Mouse (Mus musculus) kidney, embryonic 14.5 days (tissue): ENCODE results near the gene Skp2. TPM values are rescaled to one million over a fixed set of nuclear protein-coding genes. Genes with fewer than 3 reads are reported as not detected.

Source experiments
- ATAC-seq: fragments of 200-750 bp; cut with Nextera tagmentation; 2 replicates; pipeline ENCODE4 v1.8.0; 2017; ENCODE audit warnings: moderate number of reproducible peaks, mild to moderate bottlenecking, moderate TSS enrichment, moderate library complexity; ENCODE audit not compliant: low FRiP score, low TSS enrichment
- H3K27ac ChIP-seq: fragments of 300-500 bp; sonication (generic); 2 replicates; pipeline ENCODE4 v1.5.1; 2014; ENCODE audit warnings: low read depth, mild to moderate bottlenecking, low read length, moderate library complexity, mixed read lengths
- H3K27me3 ChIP-seq: fragments of 300-500 bp; sonication (generic); 2 replicates; pipeline ENCODE4 v1.6.1; 2014; ENCODE audit warnings: mild to moderate bottlenecking, low read length; ENCODE audit not compliant: control insufficient read depth, insufficient read depth
- H3K36me3 ChIP-seq: fragments of 300-500 bp; sonication (generic); 2 replicates; pipeline ENCODE4 v1.6.1; 2014; ENCODE audit warnings: low read length, mixed read lengths; ENCODE audit not compliant: control insufficient read depth, insufficient read depth
- H3K4me1 ChIP-seq: fragments of 300-500 bp; sonication (generic); 2 replicates; pipeline ENCODE4 v1.6.1; 2014; ENCODE audit warnings: low read length, mixed read lengths; ENCODE audit not compliant: control insufficient read depth, insufficient read depth
- H3K4me2 ChIP-seq: fragments of 300-500 bp; sonication (generic); replicated peaks from 2 replicates; pipeline ENCODE4 v1.6.1; 2014; ENCODE audit warnings: low read depth, mild to moderate bottlenecking, low read length
- H3K4me3 ChIP-seq: fragments of 300-500 bp; sonication (generic); 2 replicates; pipeline ENCODE4 v1.5.1; 2014; ENCODE audit warnings: mild to moderate bottlenecking, low read length
- H3K9ac ChIP-seq: fragments of 300-500 bp; sonication (generic); 2 replicates; pipeline ENCODE4 v1.6.1; 2014; ENCODE audit warnings: low read depth, mild to moderate bottlenecking, low read length, moderate library complexity
- H3K9me3 ChIP-seq: fragments of 300-500 bp; sonication (generic); 2 replicates; pipeline ENCODE4 v1.6.1; 2016; ENCODE audit warnings: low read length; ENCODE audit not compliant: control insufficient read depth
- WGBS: fragments of 180-500 bp; shearing (Covaris S2); extraction: QIAGEN DNeasy Blood & Tissue Kit; methylation state at CpG from one replicate; pipeline ENCODE4 v1.1.7; 2014; 5-methylcytosine and 5-hydroxymethylcytosine counted together
- polyA plus RNA-seq: library from polyadenylated mRNA; unstranded; fragments of >200 nt; fragmentation: Nextera tagmentation; extraction: Ambion mirVana; gene quantifications from 2 replicates; pipeline ENCODE4 v1.2.1, GENCODE M21; 2014

Skp2 gene
- polyA plus RNA-seq, 1 experiment from 2014 or later = 104 TPM

DNA sequence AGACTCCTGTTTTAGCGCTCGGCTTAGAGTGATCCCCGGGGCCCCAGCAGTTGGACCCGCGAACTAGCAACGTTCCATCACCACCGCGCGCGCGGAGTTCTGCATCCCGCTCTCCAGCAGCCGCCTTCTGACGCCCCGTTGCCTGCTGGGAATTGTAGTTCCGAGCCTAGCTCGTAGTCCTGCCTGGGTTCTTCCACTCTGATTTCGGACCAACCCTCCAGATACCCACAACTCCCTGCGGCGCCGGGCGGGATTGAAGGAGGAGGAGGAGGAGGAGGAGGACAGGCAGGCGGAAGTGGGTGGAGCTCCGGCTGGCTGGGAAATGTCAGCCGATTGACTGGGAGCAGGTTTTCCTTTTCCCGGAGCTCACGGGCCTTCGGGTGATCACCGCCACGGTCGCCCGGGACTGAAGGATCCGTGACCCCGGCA is 15.0 kb downstream of the Skp2 start, which contains the start of gene Lmbrd2:
Gene Lmbrd2 (plus strand): TSS at position 299 of the 429 bp plus-strand sequence.
- Histone ChIP-seq H3K4me1 (peaks cover 11% of the 10 kb centered on the region; the same call in 1 of the 2 replicates), H3K27me3 (no peaks in the 10 kb centered on the region), H3K27ac (peak within 1 kb of the TSS; percentile 66), H3K4me3 (peak within 1 kb of the TSS; percentile 75), H3K9ac (peak within 1 kb of the TSS; percentile 76), H3K9me3 (no peaks in the 10 kb centered on the region), H3K36me3 (peaks cover 26% of the 10 kb centered on the region), H3K4me2 (peak within 1 kb of the TSS; percentile 67)
- 1% methylated on average over 34 of the region's 34 CpGs for WGBS
- peak; percentile 98 for ATAC-seq

DNA sequence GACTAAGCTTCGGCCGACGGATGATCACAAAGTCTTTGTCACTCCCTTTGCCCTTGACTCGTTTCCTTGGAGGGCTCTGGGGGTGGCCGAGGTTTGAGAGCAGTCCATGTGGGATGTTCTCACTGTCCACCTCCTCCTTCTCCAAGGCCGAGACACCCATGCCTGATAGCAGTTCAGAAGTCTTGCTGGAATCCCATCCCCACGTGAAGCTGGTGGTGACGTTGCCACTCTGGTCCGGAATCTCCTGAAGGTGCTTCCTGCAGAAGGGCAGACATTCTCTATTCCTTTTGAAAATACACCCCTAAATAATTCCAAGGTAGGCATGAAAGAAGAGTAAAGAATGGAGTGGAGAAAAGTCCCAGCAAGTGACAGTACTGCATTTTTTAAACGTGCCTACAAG is 15.8 kb downstream of the Skp2 start:
- peaks cover 14% of the 10 kb centered on the region; the same call in 1 of the 2 replicates for H3K4me1 ChIP-seq
- H3K4me2 ChIP-seq = peak overlapping the region; percentile 67
- H3K9me3 ChIP-seq = no peaks in the 10 kb centered on the region
- H3K27me3 ChIP-seq = no peaks in the 10 kb centered on the region
- peak overlapping the region; percentile 24; the same call in 1 of the 2 replicates for H3K27ac ChIP-seq
- H3K9ac ChIP-seq = peak overlapping the region; percentile 66
- peaks cover 34% of the 10 kb centered on the region for H3K36me3 ChIP-seq
- H3K4me3 ChIP-seq = peak overlapping the region; percentile 75
- WGBS = 20% methylated on average over 10 of the region's 10 CpGs
- ATAC-seq = no peak

DNA sequence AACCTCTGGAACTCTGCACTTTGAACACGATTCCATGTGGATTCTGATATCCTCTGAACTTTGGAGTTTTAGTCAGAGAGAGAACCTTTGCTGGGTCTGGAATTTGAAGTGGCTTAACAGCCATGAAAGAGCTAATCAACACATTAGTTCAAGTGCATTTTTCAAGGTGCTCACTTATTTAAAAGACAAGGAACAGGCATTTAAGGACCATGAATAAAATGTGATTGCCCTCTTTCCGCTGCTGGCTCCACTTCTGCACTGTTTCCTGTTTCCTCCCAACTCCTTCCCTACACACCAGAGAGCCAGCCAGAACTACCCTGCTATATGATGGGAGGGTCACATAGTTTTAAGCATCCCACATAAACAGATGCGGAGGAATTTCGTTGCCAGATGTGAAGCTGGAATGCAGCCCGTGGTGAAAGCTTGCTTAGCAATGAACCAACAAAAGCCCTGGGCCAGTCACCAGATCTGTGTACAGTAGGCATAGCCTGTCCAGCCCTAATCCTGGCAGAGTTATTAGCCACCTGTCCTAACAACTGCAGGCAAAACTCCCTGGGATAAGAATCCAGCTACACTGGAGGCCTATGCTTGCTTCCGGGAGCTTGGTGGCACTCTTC is 20.2 kb downstream of the Skp2 start:
- peaks cover 65% of the 10 kb centered on the region for H3K36me3 ChIP-seq
- no peak for ATAC-seq

DNA sequence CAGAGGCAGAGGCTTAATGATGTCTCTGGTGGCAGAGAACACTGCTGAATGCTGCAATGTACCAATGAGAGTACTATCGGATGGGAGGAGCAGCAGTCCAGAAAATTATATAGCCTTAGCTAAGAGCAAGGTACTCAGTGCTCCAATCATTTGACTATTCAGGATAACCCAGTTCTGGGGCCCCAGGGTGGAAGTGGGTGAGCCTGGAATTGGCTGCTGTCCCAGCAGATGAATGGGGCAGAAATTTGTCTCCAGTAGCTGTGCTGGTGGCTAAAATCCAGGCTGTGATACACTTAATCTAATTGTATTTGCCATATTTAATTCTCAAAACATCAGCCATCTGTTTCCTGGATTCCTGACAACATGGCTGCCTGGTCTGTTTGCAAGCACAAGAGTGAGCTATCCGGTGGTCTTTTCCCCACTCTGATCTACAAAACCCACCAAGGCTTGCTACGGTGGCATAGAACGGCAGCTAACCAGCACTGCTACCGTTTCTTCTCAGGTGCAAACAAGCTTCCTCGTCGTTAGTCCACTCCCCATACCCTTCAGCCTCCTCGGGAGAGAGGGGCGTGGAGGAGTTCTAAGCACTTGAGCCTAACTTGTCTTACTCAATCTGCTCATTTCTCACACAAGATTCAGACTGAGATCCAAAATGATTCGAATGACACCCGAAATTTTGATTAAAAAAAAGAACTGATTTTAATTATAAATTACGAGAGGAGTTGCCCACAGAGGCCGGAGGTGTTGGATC is 22.4 kb downstream of the Skp2 start:
- Histone ChIP-seq H3K9ac (no peak overlapping the region), H3K4me1 (0 out of 2 replicates have a peak, but pooled peaks cover 3% of the 10 kb centered on the region), H3K36me3 (peaks cover 78% of the 10 kb centered on the region), H3K4me2 (no peak overlapping the region), H3K4me3 (no peak overlapping the region), H3K27me3 (no peaks in the 10 kb centered on the region), H3K9me3 (no peaks in the 10 kb centered on the region), H3K27ac (no peak overlapping the region)
- WGBS = 85% methylated on average over 13 of the region's 13 CpGs
- ATAC-seq = no peak

More for the DNA sequence above, 20.2 kb downstream of the Skp2 start:
- H3K27me3 ChIP-seq = no peaks in the 10 kb centered on the region
- WGBS = 72% methylated on average over 6 of the region's 6 CpGs
- no peak overlapping the region for H3K4me3 ChIP-seq
- no peaks in the 10 kb centered on the region for H3K9me3 ChIP-seq
- no peak overlapping the region for H3K9ac ChIP-seq
- H3K4me1 ChIP-seq = peaks cover 14% of the 10 kb centered on the region; the same call in 1 of the 2 replicates
- H3K27ac ChIP-seq = no peak overlapping the region
- no peak overlapping the region for H3K4me2 ChIP-seq

- no peak for ATAC-seq
- H3K4me3 ChIP-seq = no peak overlapping the region
- 87% methylated on average over 4 of the region's 4 CpGs for WGBS
- 0 out of 2 replicates have a peak, but pooled peaks cover 3% of the 10 kb centered on the region for H3K4me1 ChIP-seq
- H3K9ac ChIP-seq = no peak overlapping the region
- peaks cover 78% of the 10 kb centered on the region for H3K36me3 ChIP-seq
- H3K4me2 ChIP-seq = no peak overlapping the region
- no peaks in the 10 kb centered on the region for H3K27me3 ChIP-seq
- no peaks in the 10 kb centered on the region for H3K9me3 ChIP-seq
- H3K27ac ChIP-seq = no peak overlapping the region
Observed at GRCm38 (mm10) chr15:9131499-9131888, 23.7 kb downstream of the Skp2 start.

DNA sequence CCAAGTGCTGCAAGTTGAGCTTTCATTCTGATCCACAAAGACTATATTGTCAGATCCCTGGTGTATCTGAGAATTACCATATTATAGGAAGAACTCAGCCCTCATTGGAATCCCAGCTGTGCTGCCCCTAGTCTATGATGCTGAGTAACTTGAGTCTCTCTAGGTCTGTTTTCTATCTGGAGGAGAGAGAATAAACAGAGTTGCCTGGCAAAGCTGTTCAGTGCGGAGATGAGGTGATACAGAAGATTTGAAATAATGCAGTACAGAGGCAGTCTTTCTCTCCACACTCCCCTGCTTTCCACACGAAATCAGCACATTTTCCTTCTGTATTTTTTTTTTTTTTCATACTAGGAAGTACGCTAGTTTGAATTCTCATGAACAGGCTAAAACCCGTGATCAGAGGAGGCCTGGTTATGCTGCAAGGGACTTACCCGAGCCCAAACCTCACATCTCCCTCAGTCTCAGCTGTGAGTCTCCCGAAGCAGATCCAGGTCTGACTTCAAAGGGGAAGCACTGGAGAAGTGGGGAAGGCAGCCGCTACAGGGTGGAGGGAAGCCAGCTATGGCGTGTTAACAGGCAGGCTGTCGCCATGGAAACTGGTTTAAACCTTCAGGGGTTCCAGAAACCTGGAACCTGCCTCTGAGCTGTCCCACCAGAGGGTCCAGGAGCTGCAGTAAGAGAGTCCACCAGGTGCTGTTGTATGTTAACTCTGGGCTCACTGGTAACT is 24.3 kb downstream of the Skp2 start:
- no peak overlapping the region for H3K9ac ChIP-seq
- no peak overlapping the region for H3K27ac ChIP-seq
- H3K4me3 ChIP-seq = no peak overlapping the region
- H3K4me1 ChIP-seq = 0 out of 2 replicates have a peak, but pooled peaks cover 3% of the 10 kb centered on the region
- WGBS = 84% methylated on average over 9 of the region's 9 CpGs
- H3K36me3 ChIP-seq = peaks cover 78% of the 10 kb centered on the region
- no peak overlapping the region for H3K4me2 ChIP-seq
- H3K9me3 ChIP-seq = no peaks in the 10 kb centered on the region
- ATAC-seq = 0 out of 2 replicates have a peak, but pooled peaks have one; percentile 39
- H3K27me3 ChIP-seq = no peaks in the 10 kb centered on the region

- 90% methylated on average over 7 of the region's 7 CpGs for WGBS
- Histone ChIP-seq H3K27me3 (no peaks in the 10 kb centered on the region), H3K9me3 (no peaks in the 10 kb centered on the region), H3K36me3 (peaks cover 87% of the 10 kb centered on the region), H3K4me1 (no peaks in the 10 kb centered on the region), H3K4me2 (no peak overlapping the region), H3K9ac (no peak overlapping the region), H3K27ac (no peak overlapping the region), H3K4me3 (no peak overlapping the region)
- ATAC-seq = no peak
Observed at GRCm38 (mm10) chr15:9127051-9127791, 28.0 kb downstream of the Skp2 start.

DNA sequence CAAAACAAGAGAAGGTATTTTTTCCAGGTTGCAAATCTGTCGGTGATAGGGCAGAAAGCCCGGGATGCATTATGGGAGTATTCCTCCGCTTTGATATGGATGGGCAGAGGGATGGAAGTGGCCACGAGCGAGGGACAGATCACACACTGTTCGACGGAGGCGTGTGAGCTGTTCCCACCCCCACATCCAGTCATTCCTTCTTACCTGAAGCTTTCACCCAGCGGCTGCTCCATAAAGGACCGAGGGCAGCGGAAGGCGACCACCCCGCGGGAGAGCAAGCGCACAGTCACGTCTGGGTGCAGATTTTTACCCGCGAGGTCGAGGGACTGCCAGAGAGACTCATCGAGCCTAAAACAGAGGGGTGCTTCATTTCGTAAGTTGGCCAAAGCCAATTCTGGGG is 30.4 kb downstream of the Skp2 start:
- H3K9me3 ChIP-seq = no peaks in the 10 kb centered on the region
- H3K4me2 ChIP-seq = no peak overlapping the region
- no peak overlapping the region for H3K4me3 ChIP-seq
- no peak overlapping the region for H3K9ac ChIP-seq
- no peaks in the 10 kb centered on the region for H3K4me1 ChIP-seq
- ATAC-seq = no peak
- 95% methylated on average over 21 of the region's 21 CpGs for WGBS
- H3K27me3 ChIP-seq = no peaks in the 10 kb centered on the region
- H3K36me3 ChIP-seq = peaks cover 83% of the 10 kb centered on the region
- no peak overlapping the region for H3K27ac ChIP-seq
